Mouse (Mus musculus): ENCODE measurements around the gene Psmd6.

- TF ChIP-seq CTCF (IDR thresholded peaks at IDR 0.05; ENCODE audit: borderline replicate concordance, control insufficient read depth, extremely low read depth, insufficient read depth, low read length, poor library complexity) = no peak
- TF ChIP-seq POLR2A (IDR thresholded peaks at IDR 0.05; ENCODE audit: control insufficient read depth, extremely low read depth, insufficient read depth, low read length, poor library complexity) = no peak
Measured at GRCm38 (mm10) chr14:14110710-14111109, 10.1 kb downstream of the Psmd6 start.

Data from thymus, adult 2 months (tissue).